Mouse (Mus musculus) cortical plate, adult 2 months (tissue): ENCODE results near the gene Gab2. TPM values are rescaled to one million over a fixed set of nuclear protein-coding genes. Genes with fewer than 3 reads are reported as not detected.

Experiments used
- H3K27ac ChIP-seq: fragments of 200-500 bp; 2 replicates; pipeline ENCODE4 v1.5.1; 2012; ENCODE audit warnings: low read length, control low read depth, inconsistent platforms; ENCODE audit not compliant: insufficient read depth
- H3K4me1 ChIP-seq: fragments of 200-500 bp; 2 replicates; pipeline ENCODE4 v1.6.1; 2011; ENCODE audit warnings: low read length; ENCODE audit not compliant: control insufficient read depth, insufficient read depth
- H3K4me3 ChIP-seq: fragments of 200-500 bp; 2 replicates; pipeline ENCODE4 v1.5.1; 2011; ENCODE audit warnings: mild to moderate bottlenecking, low read length, control low read depth; ENCODE audit not compliant: insufficient read depth
- CTCF ChIP-seq: fragments of 200-500 bp; IDR thresholded peaks from 2 replicates; pipeline ENCODE4 v1.5.1; 2011; ENCODE audit warnings: mild to moderate bottlenecking, control low read depth, low read length; ENCODE audit not compliant: insufficient read depth; ENCODE audit errors: extremely low read depth
- POLR2A ChIP-seq: fragments of 200-500 bp; IDR thresholded peaks from 2 replicates; pipeline ENCODE4 v1.6.1; 2011; ENCODE audit warnings: mild to moderate bottlenecking, low read length, control low read depth; ENCODE audit not compliant: insufficient read depth; ENCODE audit errors: extremely low read depth
- polyA plus RNA-seq: library from polyadenylated mRNA; depleted of rRNA; stranded (reverse); fragments of >200 nt; gene quantifications from 2 replicates; pipeline ENCODE4 v1.2.3, GENCODE M21; 2012

Gene Gab2
- polyA plus RNA-seq, 1 experiment: 11.0 TPM

DNA sequence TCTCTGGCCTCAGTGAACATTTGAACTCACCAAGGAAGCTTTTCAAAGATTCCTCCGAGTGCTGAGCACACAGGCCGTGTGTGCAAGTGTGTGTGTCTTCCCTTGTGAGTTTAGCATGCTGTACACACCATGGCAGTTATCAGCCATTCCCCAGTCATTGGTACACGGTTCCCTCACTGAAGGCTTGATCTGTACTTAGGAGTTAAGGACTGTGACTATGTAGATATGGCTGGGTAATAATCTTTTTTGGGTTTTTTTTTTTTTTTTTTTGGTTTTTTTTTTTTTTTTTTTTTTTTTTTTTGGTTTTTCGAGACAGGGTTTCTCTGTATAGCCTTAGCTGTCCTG is 265.4 kb downstream of the Gab2 start:
- H3K27ac ChIP-seq: no peak overlapping the region
- TF ChIP-seq POLR2A (no peak), CTCF (no peak)
- no peak overlapping the region for H3K4me3 ChIP-seq
- peaks cover 10% of the 10 kb centered on the region for H3K4me1 ChIP-seq

DNA sequence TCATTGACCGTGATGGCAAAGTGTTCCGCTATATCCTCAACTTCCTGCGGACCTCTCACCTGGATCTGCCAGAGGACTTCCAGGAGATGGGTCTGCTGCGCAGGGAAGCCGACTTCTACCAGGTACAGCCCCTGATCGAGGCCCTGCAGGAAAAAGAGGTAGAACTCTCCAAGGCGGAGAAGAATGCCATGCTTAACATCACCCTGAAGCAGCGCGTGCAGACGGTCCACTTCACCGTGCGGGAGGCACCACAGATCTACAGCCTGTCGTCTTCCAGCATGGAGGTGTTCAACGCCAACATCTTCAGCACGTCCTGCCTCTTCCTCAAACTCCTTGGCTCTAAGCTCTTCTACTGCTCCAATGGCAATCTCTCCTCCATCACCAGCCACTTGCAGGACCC is 266.1 kb downstream of the Gab2 start:
- Histone ChIP-seq H3K4me3 (no peak overlapping the region), H3K27ac (no peak overlapping the region), H3K4me1 (peaks cover 10% of the 10 kb centered on the region)
- TF ChIP-seq CTCF: no peak
- TF ChIP-seq POLR2A: no peak

DNA sequence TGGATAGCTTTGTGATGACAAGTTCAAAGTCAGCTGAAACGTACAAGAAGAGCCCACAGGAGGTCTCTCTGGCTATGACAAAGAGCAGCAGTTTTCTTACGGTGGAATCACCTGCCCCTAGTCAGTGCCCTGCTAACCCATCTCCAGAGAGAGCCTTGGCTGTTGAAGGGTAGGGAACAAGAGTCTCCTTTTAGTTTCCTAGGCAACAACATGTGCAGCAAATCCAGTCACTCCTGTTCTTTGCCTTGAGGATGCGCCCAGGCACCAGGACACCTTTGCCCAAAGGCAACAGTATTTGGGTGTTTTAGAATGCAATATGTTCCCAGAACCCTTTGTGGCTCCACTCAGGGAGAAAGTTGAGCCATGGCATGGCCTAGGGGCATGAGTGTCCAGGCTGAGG is 266.9 kb downstream of the Gab2 start:
- no peak overlapping the region for H3K4me3 ChIP-seq
- H3K27ac ChIP-seq: no peak overlapping the region
- TF ChIP-seq POLR2A: no peak
- no peak for TF ChIP-seq CTCF

DNA sequence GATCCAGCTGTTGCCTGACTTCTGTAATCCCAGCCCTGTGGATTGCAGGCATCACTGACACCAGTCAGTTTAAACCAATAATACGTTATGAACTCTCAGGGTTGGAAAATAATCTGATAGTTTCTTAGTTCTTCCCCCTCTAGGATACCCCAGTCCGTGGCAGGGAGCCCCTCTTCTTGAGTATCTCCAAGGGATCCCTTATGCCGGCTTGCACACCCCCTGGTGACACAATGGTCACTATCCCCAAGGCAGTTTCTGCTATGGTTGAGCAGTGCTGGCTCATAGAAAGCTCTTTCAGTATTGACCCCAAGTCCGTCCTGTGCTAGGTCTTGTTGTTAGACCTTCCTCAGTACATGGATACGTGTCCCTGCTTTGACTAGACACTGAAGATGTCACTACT is 267.4 kb downstream of the Gab2 start:
- Histone ChIP-seq H3K4me1 (peaks cover 10% of the 10 kb centered on the region), H3K4me3 (no peak overlapping the region), H3K27ac (no peak overlapping the region)
- TF ChIP-seq CTCF (no peak), POLR2A (no peak)

More for the DNA sequence above, 266.9 kb downstream of the Gab2 start:
- peaks cover 10% of the 10 kb centered on the region for H3K4me1 ChIP-seq

DNA sequence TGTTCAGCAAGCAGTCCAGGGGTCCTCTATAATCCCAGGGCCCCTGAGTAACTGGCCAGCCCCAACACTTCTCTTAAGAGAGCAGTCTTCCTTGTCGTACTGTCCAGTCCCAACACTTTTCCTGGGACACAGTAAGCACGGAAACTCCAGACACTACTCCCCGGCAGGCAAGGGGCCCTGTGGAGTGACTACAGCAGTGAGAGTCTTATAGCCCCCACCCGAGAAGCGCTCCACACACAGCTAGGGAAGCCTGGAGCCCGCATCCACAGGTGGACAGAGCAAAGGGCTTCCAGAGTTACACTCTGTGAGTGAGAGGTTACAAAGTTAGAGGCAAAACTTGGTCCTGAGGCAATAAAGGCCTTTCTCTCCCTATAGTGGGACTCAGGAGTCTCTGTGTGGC is 268.1 kb downstream of the Gab2 start:
- Histone ChIP-seq H3K4me3 (no peak overlapping the region), H3K27ac (no peak overlapping the region), H3K4me1 (peaks cover 8% of the 10 kb centered on the region)
- TF ChIP-seq POLR2A: no peak
- no peak for TF ChIP-seq CTCF

DNA sequence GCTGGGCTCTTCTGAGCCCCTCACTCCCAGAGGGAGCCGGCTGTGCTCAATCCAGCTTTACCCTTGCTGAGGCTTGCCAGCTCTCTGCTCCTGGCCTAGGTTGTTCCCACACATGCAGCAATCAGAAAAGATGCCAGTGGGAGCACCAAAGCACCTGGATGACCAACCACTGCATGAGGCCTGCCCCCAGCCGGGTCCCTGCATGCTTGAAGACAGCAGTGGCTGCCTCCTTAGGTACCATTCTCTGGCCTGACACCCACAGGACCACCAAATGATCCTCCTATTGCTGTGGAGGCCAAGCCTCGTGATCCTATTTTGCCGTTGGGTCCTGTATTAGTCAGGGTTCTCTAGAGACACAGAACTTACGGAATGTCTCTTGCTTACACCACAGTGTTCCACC is 269.5 kb downstream of the Gab2 start:
- Histone ChIP-seq H3K4me1 (peaks cover 3% of the 10 kb centered on the region; the same call in 1 of the 2 replicates), H3K27ac (no peak overlapping the region), H3K4me3 (no peak overlapping the region)
- no peak for TF ChIP-seq POLR2A
- no peak for TF ChIP-seq CTCF

DNA sequence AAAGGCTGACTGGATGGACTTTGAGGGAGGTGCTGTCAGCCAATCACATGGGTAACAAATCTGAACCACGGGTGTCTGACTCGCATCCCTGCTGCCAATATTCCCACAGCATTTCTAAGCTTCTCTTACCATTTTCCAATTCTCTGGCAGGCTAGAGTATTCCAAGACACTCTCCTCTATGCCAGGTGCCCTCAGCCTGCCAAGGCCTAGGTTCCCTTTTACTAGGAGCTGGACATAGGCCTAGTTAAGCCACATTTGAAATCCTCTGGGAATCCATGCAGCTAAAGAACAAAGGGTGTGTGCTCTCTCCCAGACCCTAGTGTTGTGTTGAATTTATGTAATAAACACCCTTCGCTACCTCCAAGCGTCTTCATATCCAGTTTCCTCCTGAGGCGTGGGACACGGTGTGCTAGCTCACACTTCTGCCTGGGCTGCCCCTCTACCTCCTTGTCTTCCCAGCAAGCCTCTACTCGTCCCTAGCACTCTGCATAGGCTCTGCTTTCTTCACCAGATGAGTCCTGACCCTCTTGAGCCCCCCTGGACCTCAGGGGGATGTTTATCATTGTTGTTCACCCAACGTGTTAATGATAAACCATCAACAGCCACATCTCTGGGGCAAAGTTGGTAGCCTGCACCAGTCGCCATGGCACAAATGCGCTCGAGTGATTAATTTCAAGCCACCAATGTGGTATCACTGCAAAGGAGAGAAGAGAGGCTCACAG is 270.6 kb downstream of the Gab2 start:
- no peak overlapping the region for H3K27ac ChIP-seq
- H3K4me1 ChIP-seq: no peaks in the 10 kb centered on the region; the same call in 1 of the 2 replicates
- no peak overlapping the region for H3K4me3 ChIP-seq
- TF ChIP-seq POLR2A (no peak), CTCF (no peak)

DNA sequence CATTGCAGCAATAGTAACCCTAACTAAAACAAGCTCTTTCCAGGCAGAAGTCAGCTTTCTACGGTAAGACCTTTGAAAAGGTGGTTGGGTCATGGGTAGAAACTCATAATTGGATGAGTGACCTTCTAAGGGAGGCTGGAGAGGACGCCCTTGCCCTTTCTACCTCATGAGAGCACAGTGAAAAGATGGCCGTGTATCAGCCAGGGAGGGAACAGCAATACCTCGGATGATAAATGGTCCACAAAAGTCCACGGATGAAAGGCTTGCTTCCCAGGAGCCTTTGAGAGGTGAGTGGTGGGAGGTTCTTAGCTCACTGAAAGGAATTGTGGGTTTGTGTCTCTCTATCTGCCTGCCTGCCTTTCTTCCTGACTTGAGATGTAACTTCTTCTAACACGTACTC is 272.0 kb downstream of the Gab2 start:
- no peak for TF ChIP-seq POLR2A
- no peak for TF ChIP-seq CTCF
- no peak overlapping the region for H3K4me3 ChIP-seq

DNA sequence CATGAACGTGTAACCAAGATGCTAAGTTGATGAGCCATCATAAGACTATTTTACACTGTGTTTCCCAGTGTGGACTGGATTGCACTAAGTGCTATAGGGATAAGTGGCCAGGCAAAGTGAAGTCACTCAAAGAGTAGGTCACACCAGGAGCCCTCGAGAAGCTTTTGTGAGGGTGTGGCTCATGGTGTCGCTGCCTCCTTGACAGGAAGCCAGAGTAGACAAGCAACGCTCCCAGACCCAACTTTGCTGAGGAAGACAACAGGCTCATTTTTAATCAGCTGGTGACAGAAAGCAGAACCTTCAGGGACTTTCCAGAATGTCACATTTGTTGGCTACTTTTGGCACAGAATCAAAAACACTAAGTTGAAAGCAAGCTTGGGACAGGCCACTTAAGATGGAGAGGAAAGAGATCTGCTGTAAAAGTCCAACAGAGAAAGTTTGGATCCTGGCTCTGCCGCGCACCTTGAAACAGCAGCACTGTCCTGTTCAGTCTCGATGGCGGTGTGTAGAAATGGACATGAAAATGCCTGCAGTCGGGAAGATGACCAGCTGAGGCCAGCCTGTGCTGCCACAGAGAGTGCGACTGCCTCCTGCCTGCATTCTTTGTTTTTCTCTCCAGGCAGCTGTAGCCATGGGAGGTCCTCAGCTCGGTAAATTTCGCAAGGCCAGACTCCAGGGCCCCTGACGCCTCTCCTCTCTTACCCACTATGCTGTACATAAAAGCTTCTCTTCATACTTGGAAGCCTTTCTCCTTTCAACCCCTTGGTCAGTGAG is 273.9 kb downstream of the Gab2 start:
- H3K4me3 ChIP-seq: no peak overlapping the region
- no peak overlapping the region; the same call in 1 of the 2 replicates for H3K27ac ChIP-seq
- TF ChIP-seq POLR2A (no peak), CTCF (no peak)
- no peaks in the 10 kb centered on the region for H3K4me1 ChIP-seq

More for the DNA sequence above, 272.0 kb downstream of the Gab2 start:
- Histone ChIP-seq H3K27ac (no peak overlapping the region), H3K4me1 (no peaks in the 10 kb centered on the region)

DNA sequence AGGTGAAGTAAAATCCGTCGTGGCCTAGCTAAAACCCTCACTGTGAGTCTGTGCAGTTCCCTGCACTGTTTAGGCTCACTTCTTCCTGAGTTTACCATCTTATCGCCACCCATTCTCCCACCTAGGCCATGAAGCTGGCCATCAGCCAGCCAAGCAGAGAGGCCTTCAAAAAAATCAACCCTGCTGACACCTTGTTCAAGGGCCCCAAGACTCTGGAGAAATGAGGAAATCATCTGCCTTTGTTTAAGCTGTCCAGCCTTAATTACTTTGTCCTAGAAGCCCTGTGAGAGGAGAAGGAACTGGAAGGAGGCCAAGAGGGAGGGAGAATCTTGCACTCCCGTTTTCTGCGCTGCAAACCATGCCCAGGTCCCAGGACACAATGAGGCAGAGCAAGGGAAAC is 274.9 kb downstream of the Gab2 start:
- Histone ChIP-seq H3K4me3 (no peak overlapping the region), H3K27ac (no peak overlapping the region), H3K4me1 (no peaks in the 10 kb centered on the region)
- TF ChIP-seq POLR2A (no peak), CTCF (no peak)
